Mouse (Mus musculus) gastrocnemius, adult 2 months (tissue): Measurements from ENCODE around the gene Tifa. TPM values are rescaled to one million over a fixed set of nuclear protein-coding genes. Genes with fewer than 3 reads are reported as not detected.

Source experiments
- DNase-seq: peaks from one replicate; pipeline ENCODE4 v3.0.0; 2022
- H3K27ac ChIP-seq: fragments of 200-600 bp; 2 replicates; pipeline ENCODE4 v1.8.1; 2022; ENCODE audit warnings: mild to moderate bottlenecking
- H3K4me3 ChIP-seq: fragments of 200-600 bp; 2 replicates; pipeline ENCODE4 v1.8.1; 2022; ENCODE audit warnings: mild to moderate bottlenecking, moderate library complexity
- CTCF ChIP-seq: fragments of 200-600 bp; IDR thresholded peaks from 2 replicates; pipeline ENCODE4 v1.8.1; 2022; ENCODE audit warnings: antibody characterized with exemption, mild to moderate bottlenecking, moderate library complexity
- intact Hi-C: fragments of 180-260 bp; cut with DNase I; formaldehyde crosslinking; loops from one replicate; pipeline ENCODE4 v1.15.1; 2025
- total RNA-seq, 2 experiments: library from RNA; stranded (reverse); gene quantifications; 2 replicates each; pipeline ENCODE4 v1.2.3; 2021

The Tifa gene
- total RNA-seq, 2 experiments from 2014 or later = 0.64 to 1.3 TPM

DNA sequence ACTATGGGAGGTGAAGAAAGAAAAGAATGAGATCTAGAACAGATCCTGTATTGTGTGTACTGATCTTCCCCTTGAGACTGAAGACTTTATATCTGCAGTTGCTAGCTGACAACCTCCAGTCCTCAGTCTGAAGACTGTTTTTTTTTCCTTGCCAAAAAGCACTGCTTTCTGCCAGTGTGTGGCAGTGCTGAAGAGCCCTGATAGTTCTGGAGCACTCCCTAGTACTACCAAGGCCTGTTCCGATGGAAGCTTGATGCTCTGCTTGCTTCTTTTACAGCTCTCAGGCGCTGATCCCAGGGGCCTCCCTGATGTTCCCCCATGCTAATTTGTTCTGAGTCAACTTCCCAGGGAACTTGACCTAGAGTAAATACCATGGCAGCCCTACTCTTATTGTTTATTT lies 74.6 kb downstream of the Tifa start:
- DNase-seq = no peak
- Histone ChIP-seq H3K27ac (peak overlapping the region; percentile 49; the same call in 1 of the 2 replicates), H3K4me3 (no peak overlapping the region)
- peak; percentile 5; the same call in 1 of the 2 replicates for TF ChIP-seq CTCF
- intact Hi-C loops = loop anchor here (5.0 kb wide), 1 partner anchor 33 kb away; the partner anchor contains the start of gene Fam241a

DNA sequence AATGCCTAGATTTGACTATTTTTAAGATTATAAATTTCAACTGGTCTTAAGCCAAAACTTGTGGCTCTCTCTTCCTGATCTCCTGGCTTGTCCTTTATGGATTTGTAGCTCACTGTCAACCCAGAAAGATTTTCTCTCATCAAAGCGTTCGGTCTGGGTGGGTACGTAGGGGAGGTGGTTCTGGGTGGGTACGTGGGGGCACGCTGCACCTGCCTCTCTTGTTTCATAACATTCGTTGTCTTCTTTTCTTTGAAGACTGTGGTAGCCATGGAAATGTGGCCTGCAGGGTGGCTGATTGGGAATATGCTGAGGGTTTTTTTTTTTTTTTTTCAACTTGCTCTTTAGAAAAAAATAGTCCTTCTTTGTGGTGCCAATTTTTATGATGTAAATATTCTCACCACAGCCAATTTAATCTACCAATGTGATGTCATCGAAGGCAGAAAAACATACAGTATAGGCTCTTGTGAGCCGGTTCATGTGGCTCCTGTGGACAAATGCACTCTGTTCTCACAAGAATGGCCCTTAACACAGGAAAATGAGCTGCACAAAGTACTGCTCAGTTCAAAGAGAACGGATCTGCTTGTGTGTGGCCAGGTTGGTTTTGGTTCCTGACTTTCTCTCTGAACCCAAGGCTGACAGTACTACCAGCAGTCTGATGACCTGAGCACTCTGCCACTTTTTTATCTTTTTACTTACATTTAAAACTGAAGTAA lies 78.6 kb downstream of the Tifa start:
- TF ChIP-seq CTCF = no peak
- intact Hi-C loops = no loop called here
- no peak for DNase-seq
- H3K4me3 ChIP-seq = no peak overlapping the region
- no peak overlapping the region for H3K27ac ChIP-seq

- TF ChIP-seq CTCF = no peak
- Histone ChIP-seq H3K27ac (no peak overlapping the region), H3K4me3 (no peak overlapping the region)
- intact Hi-C loops = no loop called here
- no peak for DNase-seq
Observed at GRCm38 (mm10) chr3:127868880-127869279, 79.3 kb downstream of the Tifa start.

DNA sequence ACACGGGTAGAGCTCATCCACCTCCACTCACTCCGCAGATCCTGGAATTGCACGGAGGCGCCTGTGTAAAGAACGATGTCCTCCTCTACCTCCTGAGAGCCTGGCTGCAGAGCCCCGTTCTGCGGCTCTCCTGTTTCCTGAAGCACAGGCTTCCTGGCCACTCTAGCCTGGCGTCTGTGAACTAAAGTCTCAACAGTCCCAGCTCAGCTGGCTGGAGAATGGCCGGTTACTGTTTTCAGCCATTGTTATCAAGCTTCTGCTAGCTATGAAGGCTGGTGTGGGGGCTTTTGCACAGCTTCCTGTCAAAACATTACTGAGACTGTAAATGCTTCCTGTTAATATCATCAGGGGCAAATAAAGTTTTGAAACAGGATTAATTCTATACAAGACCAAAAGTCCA lies 82.0 kb downstream of the Tifa start:
- no peak for TF ChIP-seq CTCF
- H3K4me3 ChIP-seq = no peak overlapping the region
- no peak for DNase-seq
- intact Hi-C loops = no loop called here
- no peak overlapping the region for H3K27ac ChIP-seq

GRCm38 (mm10) chr3:127874254-127874883 lies 84.8 kb downstream of the Tifa start:
- TF ChIP-seq CTCF = no peak
- Histone ChIP-seq H3K27ac (no peak overlapping the region), H3K4me3 (no peak overlapping the region)
- DNase-seq = no peak
- intact Hi-C loops = no loop called here

DNA sequence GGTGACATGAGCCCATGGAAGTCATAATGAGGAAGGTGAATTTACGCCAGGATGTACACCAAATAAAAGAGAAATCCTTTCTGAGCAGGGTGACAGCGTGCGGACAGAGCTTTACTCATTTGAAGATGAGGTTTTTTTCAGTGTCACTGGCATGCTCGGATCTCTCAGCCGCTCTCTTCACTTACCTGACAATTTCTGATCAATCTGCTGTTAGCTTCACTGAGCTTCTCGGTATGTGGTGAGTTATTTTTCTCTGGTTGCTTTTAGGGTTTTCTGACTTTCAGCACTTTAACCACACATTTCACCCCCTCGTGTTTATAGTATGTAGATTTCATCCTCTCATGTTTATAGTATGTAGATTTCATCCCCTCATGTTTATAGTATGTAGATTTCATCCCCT lies 85.5 kb downstream of the Tifa start:
- no peak for TF ChIP-seq CTCF
- no peak overlapping the region for H3K4me3 ChIP-seq
- intact Hi-C loops = no loop called here
- no peak overlapping the region for H3K27ac ChIP-seq
- DNase-seq = no peak

DNA sequence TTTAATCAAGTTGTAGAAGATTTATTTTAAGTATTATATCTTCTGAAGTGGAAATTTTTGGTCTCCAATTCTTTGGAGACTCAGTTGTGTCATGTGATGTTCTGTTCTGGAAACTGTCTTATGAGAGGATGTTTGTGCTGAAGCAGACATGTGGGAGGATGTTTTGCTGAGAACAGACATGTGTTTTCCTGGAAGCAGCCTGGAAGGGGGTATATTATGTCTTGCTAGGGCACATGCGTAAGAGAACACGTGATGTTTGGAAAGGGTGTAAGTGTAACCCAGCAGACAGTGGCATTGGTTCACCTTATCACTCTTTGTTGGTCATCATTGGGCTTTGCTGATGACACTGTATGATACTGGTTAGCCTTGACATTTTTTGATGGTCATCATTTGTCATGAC lies 85.9 kb downstream of the Tifa start:
- Histone ChIP-seq H3K27ac (no peak overlapping the region), H3K4me3 (no peak overlapping the region)
- no peak for DNase-seq
- intact Hi-C loops = no loop called here
- no peak for TF ChIP-seq CTCF

- intact Hi-C loops = no loop called here
- no peak for DNase-seq
- TF ChIP-seq CTCF = no peak
- Histone ChIP-seq H3K4me3 (no peak overlapping the region), H3K27ac (no peak overlapping the region)
Observed at GRCm38 (mm10) chr3:127879968-127880367, 90.4 kb downstream of the Tifa start.

GRCm38 (mm10) chr3:127881684-127882083 lies 92.1 kb downstream of the Tifa start:
- Histone ChIP-seq H3K27ac (no peak overlapping the region), H3K4me3 (no peak overlapping the region)
- no peak for DNase-seq
- intact Hi-C loops = no loop called here
- no peak for TF ChIP-seq CTCF

Other genes starting within 250 kb of the Tifa start
- gene Larp7, start 236.5 kb upstream of the Tifa start, total RNA-seq = 10 to 100 TPM in 1 of 2 experiments, 1 to 10 TPM in 1; 7.5 to 12.9 TPM
- under 1 TPM; 0.77 to 0.78 TPM for gene Zgrf1, start 236.3 kb upstream of the Tifa start, total RNA-seq
- gene Neurog2, start 156.7 kb upstream of the Tifa start, total RNA-seq = not detected
- gene Alpk1, start 9.3 kb upstream of the Tifa start, total RNA-seq = 1 to 10 TPM; 1.4 to 1.6 TPM
- gene Ap1ar, start 47.7 kb downstream of the Tifa start, total RNA-seq = 10 to 100 TPM; 22.2 to 25.1 TPM
- 1 to 10 TPM; 3.5 to 4.2 TPM for gene Fam241a, start 106.5 kb downstream of the Tifa start, total RNA-seq